Mouse (Mus musculus) left cerebral cortex, postnatal 10 days (tissue): ENCODE results near the gene Kiz. TPM values are rescaled to one million over a fixed set of nuclear protein-coding genes. Genes with fewer than 3 reads are reported as not detected.

Source experiments
- DNase-seq, 2 experiments: peaks; one replicate each; pipeline ENCODE4 v3.0.0; 2021 to 2022; ENCODE audit warnings: low spot score in 2 of 2, mixed read lengths in 1 of 2; ENCODE audit errors: extremely low spot score in 1 of 2
- intact Hi-C: fragments of 180-260 bp; cut with DNase I; formaldehyde crosslinking; loops from one replicate; pipeline ENCODE4 v1.15.1; 2025
- total RNA-seq, 2 experiments: library from RNA; stranded (reverse); gene quantifications; 2 replicates each; pipeline ENCODE4 v1.2.3; 2021

Kiz gene
- 10 to 100 TPM; 10.9 to 11.3 TPM for total RNA-seq

DNA sequence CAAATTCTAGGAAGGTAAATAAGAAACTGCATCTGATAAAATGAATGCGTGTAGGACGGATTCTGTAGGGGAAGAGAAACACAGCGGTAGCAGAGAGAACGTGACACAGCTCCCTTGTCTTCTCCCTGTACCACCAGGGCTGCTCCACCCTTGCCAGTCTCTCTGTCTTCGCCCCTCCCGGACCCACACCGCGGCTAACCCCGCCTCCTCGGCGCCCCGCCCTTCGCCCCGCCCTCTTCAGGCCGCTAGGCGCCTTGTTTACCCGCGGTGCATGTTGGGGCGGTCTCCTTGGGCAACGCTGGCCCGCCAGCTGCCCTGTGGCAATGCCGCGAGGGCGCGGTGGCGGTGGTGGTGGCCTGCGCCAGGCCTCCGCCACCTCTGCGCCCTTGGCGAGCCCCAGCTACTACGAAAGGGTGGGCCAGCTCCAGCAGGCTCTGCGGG lies at the start of gene Kiz:
Kiz (plus strand) TSS at position 266 of the 441 bp plus-strand sequence.
- peak; percentile 76 to 94 for DNase-seq
- intact Hi-C loops: no loop called here

DNA sequence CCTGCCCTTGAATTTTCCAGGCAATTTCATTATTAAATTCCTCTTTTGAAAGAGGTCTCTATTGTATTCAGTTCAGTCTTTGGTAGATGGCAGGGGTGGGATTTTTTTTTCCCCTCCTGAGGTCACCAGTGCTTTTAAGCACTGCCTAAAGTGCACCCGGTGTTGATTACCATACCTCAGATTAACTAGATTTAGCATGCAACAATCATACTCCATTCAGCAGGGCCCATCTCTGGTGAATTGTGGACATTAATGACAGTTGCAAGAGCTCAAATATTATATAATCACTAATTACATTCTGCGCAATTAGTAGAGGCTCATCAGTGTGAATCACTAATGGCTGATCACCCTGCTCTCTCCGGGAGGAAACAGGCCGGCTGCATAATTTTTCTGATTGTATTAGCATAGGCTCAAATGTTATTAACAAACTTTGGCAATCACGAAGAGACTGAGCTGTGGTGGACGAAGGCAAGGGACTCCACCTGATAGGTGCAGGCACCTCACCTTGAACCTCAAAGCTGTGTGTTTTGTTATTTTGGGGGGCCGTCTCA lies 45.9 kb upstream of the Kiz start:
- no peak for DNase-seq
- intact Hi-C loops: no loop called here

DNA sequence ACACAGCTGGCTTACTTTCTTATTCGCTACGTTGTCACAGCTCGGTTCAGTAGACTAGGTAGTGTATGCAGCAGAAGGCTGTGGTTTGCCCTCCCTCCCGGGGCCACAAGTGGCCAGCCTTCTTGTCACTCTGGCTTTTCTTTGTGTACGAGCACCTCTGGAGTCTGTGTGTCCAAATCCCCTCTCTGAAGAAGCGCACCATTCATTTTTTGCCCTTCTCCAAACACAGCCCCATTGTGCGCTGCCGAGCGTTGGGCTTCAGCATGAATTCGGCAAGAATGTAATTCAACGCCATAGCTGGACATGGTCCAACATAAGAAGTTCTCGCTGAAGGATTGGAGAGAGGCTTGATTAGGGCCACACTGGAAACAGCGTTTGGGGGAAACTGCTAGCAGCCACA lies 45.0 kb upstream of the Kiz start:
- DNase-seq: no peak
- intact Hi-C loops: no loop called here

DNA sequence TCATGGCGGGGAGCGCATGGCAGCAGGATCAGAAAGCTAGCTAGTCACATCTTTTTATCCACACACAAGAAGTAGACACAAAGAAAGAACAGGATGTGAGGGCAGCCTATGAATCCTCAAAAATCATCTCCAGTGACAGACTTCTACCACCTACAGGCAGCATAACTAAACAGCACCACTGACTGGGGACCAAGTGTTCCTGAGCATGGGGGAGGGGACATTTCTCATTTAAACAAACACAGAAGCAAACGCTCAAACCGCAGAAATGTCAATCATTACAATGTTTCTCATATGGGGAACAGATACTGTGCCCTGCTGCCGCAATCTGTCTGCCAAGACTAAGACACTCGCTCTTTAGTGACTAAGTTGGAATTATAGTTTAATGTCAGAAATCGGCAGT lies 40.7 kb upstream of the Kiz start:
- DNase-seq: no peak
- intact Hi-C loops: no loop called here

DNA sequence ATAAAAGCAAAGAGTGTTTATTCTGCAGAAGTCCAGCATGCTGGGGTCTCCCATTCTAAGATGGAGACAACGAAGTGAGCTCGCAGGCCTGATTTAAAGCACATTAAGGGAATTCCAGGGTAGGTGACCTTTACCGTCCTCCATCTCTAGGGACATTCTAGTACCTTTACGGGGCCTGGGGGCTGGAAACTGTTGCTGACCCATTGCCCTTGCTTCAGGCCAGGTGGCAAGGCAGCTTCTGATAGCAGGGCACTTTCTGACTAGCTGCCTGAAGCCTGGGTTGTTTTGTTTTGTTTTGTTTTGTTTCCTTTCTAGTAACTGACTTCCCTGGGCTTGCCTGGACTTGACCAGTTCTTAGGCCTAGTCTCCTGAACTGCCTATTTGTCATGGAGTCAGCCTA lies 36.6 kb upstream of the Kiz start:
- intact Hi-C loops: no loop called here
- no peak for DNase-seq

DNA sequence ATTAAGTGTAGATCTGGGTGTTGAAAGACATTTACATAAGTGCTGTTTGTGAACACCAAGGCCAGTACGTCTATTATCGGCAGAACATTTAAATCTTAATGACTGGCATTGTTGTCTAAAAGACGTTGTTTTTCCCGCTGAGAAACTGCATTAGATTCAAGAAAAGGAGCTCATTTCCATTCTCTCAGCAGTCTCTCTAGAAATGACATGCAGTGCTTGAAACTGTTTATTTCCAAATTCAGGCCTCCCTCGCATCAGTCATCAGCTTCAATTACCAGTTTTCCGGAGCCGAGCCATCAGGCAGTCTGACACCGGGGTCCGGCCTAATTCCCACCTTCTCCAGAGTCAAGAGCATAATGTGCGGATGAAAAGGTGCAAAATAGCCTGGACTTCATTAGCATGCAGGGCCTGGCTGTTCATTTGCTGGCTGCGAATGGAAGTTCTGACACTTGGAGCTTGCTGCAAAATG lies 32.1 kb upstream of the Kiz start:
- intact Hi-C loops: no loop called here
- DNase-seq: no peak

DNA sequence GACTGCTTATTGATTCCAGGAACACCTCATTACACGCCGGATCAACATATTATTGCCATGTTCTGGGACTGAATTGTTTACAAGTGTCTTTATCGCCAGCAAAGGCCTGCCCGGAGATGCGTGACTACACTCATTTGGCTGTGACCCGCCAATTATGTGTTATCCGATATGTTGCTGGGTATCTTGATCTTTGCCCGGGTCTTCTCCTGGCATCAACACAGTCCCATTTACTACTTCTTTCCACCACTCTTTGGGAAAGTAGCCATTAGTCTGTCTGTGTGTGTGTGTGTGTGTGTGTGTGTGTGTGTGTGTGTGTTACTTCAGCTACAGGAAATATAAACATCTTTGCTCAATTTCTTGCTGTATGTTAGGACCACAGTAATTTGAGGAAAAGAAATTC lies 31.6 kb upstream of the Kiz start:
- intact Hi-C loops: no loop called here
- no peak for DNase-seq

DNA sequence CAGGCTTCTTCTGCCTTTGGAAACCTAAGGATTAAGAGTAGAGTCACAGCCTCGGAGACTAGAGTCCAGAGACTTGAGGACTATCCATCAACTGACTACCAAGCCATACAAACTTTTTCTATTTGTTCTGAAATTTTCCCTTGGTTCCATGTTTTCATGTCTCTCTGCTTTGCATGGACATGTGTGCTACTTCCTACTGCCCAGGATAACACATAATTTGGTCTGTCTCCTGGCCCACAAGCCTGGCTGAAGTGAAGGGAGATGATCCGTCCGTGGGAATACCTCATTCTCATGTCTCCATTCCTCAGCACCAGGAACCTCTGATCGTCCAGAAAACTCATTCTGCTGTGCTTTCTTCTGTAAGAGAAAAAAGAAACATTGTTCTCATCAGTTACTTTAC lies 27.7 kb upstream of the Kiz start:
- intact Hi-C loops: no loop called here
- no peak for DNase-seq

DNA sequence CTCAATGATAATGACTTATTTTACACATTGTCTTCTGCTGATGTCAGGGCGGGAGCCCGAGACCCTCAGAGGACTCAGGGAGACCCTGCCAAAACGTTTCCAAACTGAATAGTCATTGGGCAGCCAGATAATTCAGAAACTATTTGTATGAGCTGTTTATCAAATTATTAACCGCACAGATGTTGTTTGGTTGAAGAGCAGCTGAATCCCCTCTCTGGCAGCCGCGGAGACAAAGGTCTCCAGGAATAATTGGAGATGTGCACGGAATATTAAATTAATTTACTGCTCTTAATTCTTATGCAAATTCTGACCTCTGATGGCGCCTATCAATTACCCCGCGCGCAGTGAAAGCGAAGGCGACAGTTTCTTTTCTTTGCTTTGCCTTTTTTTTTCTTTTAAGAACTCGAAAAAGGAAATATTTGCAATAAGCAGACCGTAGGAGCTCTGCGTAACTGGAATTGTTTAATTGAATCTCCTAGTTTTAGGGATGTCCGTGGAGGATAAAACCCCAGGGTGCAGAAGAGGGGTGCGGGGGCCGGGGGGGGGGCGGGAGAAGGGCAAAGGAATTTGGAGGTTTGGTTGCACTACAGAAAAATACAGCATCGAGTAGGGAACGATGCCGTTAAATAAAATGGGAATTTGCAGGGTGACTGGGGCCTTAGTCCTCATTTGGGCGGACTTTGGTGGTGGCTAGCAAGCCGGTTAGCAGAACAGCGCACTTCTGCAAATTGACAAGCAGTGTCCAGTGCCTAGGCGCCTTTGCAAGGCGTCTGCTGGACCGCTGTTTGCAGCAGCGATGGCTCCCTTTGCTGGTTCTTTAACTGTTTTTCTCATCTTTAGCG lies 22.2 kb upstream of the Kiz start:
- DNase-seq: no peak
- intact Hi-C loops: loop anchor here (5.0 kb wide), 1 partner anchor 1209 kb away; no protein-coding TSS in a partner anchor

DNA sequence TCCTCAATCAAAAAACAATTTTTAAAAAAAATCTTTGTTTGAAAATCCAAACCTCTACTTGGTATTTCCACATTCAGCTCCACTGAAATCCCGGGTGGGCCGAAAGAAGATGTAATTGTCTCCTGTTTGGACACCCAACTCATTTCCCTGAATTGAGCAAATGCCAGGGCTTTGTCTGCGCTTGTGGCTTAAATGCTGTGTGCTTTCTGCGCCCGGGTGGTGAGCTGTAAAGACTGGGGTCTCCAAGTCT lies 21.7 kb upstream of the Kiz start:
- DNase-seq: no peak
- intact Hi-C loops: loop anchor here (5.0 kb wide), 1 partner anchor 1208 kb away; no protein-coding TSS in a partner anchor

DNA sequence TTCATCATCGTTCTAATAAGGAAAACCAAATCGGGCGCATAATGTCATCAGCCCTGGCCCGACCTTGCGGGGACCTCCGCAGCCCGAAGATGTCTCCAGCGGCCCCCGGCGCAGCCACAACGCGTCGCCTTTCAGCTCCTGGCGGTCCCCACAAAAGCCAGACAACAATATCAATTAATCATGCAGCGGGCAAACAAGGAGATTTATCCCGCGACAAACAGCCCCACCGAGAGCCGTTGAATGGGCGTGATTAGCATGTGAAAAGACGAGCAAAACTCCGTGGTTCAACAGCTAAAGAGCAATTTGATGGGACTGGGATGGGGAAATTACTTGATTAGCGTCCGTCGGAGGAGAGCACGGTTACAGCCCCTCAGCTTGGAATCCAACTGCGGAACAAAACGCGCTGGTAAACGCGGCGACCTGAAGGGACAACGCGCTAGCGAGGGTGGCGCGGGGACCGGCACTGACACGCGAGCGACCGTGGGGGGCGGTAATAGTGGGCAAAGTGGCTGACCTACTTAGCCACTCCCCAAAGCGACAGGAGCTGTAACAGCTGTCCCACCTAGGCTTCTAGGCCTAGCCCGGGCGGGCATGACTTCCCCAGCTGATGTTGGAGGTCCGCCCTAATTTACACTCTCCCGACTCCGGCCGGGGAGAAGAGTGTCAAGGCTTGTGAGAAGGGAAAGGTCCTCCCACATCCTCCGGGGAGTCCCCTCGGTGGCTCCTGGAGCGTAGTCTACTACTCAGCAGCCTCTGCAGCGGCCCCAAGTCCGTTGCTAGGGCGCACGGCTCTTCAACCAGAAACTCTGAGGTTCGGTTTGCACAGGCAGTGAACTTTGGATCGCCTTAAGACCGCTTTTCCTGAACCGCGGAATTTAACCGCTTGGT lies 21.1 kb upstream of the Kiz start:
- peak in 1 of 2 experiments; percentile 34 for DNase-seq

DNA sequence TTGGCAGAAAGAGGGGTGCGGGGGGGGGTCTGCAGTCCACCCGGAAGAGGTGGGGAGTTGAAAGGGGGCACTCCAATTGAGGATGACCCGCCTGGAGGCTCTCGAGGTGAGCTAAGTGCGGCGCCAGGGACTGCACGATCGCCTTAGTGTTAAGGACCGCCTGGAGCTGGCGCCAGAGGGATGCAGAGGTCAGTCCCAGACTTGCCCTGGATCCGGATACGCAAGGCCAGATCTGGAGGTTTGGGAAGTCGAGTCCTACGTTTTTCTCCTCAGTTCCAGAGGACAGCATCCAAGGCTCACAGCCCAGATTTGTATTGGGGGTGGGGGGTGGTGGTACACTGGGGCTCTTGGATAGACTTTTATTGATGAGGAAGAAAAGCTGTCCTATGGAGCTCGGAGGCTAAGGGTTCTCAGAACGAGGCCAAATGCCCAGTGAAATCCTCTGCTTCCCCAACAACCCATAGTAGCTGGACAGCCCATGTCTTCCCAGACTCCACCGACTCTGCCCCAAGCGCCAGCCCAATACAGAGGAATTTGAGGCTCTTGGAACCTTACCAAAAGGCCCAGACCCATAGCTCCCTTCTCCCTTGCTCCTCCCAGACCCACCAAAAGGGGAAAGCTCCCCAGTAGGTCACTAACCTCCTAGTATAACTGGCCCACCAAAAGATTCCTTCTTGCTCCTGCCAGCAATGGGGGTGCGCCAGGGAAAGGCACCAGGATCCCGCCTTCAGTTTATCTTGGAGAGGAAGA lies 20.2 kb upstream of the Kiz start:
- intact Hi-C loops: loop anchor here (5.0 kb wide), 5 partner anchors 113 to 527 kb away; partner anchors contain the start of gene Pax1
- no peak for DNase-seq

More for the DNA sequence above, 21.1 kb upstream of the Kiz start:
- intact Hi-C loops: loop anchor here (5.0 kb wide), 6 partner anchors 112 to 1208 kb away; partner anchors contain the start of gene Pax1

DNA sequence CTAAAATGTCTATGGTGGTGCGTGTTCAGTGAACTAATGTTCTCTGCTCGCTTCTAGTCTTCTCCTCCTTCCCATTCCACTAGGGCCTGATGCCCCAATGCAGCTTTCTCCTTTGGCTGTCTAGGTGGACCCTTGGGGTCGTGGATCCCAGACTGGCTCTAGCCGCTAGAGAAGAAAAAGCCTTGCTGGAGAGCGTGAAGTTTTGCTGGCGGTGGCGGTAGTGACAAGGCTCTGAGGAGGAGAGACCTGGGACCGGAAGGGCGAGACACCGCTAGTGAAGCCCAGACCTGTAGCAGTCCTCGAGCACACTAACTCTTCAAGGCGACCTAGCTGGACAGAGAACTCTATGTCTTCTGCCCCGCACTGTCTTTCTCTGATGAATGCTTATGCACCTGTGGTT lies 19.4 kb upstream of the Kiz start:
- intact Hi-C loops: loop anchor here (5.0 kb wide), 5 partner anchors 114 to 526 kb away; partner anchors contain the start of gene Pax1
- DNase-seq: no peak

DNA sequence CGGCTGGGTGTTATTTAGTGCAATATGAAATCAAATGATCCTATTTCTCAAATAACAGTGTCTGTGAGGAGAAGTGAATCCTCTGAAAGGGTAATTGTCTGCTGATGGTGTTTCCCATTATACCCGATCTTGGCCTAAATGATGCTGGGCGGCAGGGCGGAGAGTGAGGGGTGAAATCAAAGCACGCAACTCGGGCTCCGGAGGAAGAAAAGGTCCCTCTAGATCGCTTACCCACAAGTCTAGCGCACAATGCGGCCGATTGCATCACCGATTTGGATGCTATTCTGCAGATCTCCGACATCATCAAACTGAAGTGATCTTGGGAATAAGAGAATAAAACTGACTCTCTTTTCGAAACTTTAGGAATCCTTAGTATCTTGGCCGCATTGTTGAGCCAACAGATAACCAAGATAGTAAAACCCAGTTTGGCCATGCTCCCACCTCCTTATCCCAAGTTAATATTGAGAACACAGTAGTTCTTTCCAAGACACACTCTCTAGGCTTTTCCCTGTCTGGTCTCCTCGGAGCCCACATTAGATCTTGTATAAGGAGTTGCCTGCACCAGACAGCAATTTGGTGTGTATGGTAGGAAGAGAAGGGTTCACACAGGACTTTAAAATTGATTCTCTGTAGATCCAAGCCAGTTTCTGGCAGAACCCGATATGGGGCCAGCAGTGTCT lies 18.7 kb upstream of the Kiz start:
- intact Hi-C loops: loop anchor here (5.0 kb wide), 5 partner anchors 115 to 525 kb away; partner anchors contain the start of gene Pax1

DNA sequence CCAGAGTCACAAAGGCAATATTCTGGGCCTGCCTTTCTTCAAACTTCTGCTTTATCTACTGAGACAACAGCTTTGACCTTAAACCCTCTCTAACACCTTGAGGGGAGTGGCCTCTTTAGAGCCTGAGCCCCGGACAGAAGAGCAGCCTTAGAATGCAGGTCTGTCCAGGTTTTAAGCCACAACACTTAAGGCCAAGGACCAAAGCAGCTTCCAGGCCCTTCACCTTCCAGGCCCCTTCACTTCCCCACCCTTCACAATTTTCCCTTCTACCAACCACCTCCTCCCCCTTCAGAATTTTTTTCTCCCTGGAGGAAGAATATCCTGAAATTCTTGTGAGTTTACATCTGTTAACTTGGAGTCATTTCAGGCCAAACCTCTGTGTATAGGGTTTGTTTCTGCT lies 18.0 kb upstream of the Kiz start:
- DNase-seq: no peak
- intact Hi-C loops: loop anchor here (5.0 kb wide), 5 partner anchors 115 to 525 kb away; partner anchors contain the start of gene Pax1

More for the DNA sequence above, 18.7 kb upstream of the Kiz start:
- no peak for DNase-seq

DNA sequence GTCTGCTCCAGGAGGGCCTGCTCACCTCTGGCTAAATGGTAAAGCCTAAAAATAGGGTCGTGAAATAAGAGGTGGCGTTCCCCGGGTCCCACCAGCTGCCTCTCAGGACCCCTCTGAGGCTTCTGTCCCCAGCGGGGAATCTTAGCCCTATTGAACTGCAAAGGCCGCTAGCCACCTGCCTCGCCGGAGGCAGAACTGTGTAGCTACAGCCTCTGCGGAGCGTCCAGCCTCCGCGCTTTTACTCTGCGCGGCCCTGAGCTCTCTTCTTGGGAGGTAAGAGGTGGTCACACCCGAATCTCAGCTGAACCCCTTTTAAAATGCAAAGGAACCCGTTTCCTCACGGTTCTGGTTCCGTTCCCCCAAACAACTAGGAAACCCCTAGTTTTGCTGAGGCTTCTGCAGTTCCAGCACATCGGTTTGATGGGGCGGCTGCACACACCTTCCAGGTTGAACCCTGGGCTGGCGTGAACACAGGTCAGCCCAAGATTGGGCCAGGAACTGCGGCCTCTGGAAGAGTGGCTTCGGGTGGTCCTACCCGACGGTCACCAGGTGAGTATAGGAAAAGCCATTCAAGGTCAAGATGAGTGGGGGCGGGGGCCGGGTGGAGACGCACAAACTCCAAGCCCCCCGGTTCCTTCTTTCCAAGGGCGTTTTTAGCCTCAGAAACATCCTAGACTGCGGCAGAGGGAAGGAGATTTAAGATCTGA lies 16.9 kb upstream of the Kiz start:
- no peak for DNase-seq
- intact Hi-C loops: loop anchor here (5.0 kb wide), 5 partner anchors 116 to 524 kb away; partner anchors contain the start of gene Pax1

DNA sequence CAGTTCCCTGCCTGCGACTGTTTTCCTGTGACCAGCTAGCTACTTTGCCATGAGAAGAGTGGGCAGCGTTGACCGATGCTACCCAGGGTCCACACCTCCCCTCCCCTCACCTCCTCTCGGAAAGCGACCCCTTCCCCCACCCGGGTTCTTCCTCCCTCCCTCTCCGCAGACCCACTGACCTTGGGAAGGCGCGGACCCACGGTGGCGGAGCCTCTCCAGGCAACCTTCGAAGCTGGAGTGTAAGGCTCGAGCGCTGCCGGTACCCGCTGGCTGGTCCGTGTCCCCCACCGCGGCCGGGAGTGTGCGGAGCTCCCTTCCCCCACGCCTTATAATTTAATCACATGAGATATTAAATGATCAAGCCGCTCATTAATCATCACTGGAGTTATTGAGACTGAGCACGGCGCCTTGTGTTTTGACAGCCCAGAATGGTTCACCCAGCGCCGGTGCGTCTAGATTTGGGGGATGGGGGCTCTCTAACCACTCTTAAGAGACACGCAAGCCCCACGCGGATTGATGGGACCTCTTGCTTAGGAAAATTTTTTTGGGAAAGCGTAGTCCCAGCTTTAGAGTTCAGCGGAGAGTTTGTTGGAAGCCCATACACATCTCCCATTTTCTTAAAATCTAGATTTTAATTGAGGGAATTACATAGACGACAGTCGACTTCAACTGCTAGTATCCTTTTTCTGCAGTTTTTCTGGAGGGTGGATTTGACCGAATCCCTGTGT lies 16.2 kb upstream of the Kiz start:
- DNase-seq: peak in 1 of 2 experiments; percentile 28
- intact Hi-C loops: loop anchor here (5.0 kb wide), 5 partner anchors 117 to 523 kb away; partner anchors contain the start of gene Pax1
